Mouse (Mus musculus) heart, adult 2 months (tissue): ENCODE data around the gene Gm21970.

ENCODE experiments used
- CTCF ChIP-seq: fragments of 200-600 bp; IDR thresholded peaks from 2 replicates; pipeline ENCODE4 v1.8.1; 2022; ENCODE audit warnings: antibody characterized with exemption, mild to moderate bottlenecking, moderate library complexity
- EP300 ChIP-seq: fragments of 200-500 bp; IDR thresholded peaks from 2 replicates; pipeline ENCODE4 v1.6.1; 2011; ENCODE audit warnings: low read depth, low read length, control low read depth; ENCODE audit not compliant: insufficient read depth
- POLR2A ChIP-seq: fragments of 200-500 bp; IDR thresholded peaks from 2 replicates; pipeline ENCODE4 v1.6.1; 2011; ENCODE audit warnings: mild to moderate bottlenecking, low read depth, low read length, control low read depth; ENCODE audit not compliant: insufficient read depth

GRCm38 (mm10) chr16:91432720-91433328 lies 41.3 kb downstream of the Gm21970 start:
- no peak for TF ChIP-seq POLR2A
- no peak for TF ChIP-seq CTCF
- TF ChIP-seq EP300, result no peak
